Mouse (Mus musculus) naive thymus-derived CD4-positive, alpha-beta T cell, adult 2 months (primary cell): ENCODE measurements around the gene Rin3.

Experiments
- DNase-seq: peaks from one replicate; pipeline ENCODE4 v3.0.0-alpha.2; 2011; ENCODE audit warnings: low read depth

Rin3 gene

DNA sequence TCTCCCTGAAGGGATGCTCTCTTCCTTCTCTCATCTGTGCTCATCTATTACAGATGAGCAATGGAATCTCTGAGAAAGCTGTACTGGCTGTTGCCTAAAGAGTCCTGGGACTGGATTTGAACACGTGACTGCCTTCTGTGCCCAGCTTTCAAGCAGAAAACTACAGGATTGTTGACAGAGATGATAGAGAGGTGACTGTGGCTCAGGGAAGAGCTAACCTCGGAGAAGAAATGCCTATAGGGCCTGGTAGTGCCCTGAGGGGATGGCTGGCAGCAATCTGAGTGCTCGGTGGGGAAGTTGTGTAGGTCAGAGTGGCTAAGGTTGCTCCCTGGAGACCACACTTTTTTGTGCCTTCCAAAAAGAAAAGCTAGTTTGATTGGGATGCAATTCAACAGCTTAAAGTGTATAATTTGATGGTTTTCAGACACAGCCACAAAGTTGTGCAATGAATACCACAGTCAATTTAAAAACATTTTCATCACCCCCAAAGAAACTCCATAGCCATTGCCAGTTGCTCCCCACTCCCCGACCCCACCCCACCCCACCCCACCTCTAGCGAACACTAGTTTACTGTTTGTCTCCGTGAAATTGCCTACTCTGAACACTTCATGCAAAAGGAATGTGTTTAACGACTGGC lies 1.9 kb upstream of the Rin3 start:
- DNase-seq, result no peak

GRCm38 (mm10) chr12:102282126-102282525 lies 722 bp upstream of the Rin3 start:
- DNase-seq, result no peak

DNA sequence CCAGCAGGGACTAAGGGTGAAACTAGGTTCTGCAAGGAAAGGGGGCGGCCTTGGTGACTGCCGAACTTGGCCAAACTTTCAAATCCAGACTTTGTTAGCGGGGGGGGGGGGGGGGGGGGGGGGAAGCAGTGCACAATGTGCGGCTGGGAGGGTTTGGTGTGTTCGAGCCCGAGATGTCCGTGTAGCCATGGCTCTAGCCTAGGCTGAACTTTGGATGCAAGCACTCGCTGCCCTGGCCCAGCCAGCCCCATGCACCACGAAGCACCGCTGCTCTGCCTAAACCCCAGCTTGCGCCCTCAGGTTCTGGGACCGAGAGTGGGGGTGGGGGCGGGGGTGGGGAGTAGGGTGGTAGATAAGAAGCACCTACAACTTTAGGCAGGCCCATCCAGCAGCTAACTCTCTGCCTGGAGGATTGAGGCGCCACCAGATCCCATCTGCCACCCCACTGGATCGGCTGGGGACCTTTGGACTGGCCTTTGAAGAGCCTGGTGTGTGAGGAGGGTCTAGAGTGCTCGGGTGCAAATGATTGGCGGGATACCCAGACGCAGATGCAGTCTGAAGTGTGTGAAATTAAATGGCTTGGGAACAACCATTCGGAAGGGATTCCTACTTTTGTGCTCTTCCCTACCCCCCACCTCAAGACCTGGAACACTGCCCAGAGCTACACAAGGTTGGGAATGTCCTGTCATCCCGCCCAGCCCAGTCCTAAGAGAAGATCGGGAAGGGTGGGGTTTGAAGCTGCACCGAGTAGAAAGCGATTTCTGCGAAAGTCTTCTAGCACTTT lies 827 bp downstream of the Rin3 start:
- no peak for DNase-seq

- peak; percentile 11 for DNase-seq
Measured at GRCm38 (mm10) chr12:102284267-102284610, 1.4 kb downstream of the Rin3 start.

- peak; percentile 6 for DNase-seq
Measured at GRCm38 (mm10) chr12:102284618-102285159, 1.8 kb downstream of the Rin3 start.

- DNase-seq, result no peak
Measured at GRCm38 (mm10) chr12:102285318-102285717, 2.5 kb downstream of the Rin3 start.

DNA sequence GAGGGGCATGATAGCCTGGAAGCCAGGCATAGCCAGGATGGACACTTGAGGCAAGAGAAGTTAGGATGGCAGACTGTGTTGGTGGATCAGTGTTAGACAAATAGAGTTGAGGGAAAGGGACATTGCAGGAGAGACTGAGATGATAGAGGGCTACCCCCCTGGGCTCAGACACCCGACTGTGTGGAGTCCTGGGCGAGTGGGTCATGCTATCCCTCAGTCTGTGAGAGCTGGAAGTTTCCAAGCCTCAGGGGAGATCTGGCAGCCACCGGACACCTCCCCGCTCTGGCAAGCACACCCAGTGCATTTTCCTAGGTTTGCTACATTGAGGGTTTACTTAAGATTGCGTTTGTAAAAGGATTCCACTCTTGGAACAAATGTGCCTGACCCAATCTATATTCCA lies 2.9 kb downstream of the Rin3 start:
- no peak for DNase-seq

- no peak for DNase-seq
Measured at GRCm38 (mm10) chr12:102286681-102287414, 4.0 kb downstream of the Rin3 start.

DNA sequence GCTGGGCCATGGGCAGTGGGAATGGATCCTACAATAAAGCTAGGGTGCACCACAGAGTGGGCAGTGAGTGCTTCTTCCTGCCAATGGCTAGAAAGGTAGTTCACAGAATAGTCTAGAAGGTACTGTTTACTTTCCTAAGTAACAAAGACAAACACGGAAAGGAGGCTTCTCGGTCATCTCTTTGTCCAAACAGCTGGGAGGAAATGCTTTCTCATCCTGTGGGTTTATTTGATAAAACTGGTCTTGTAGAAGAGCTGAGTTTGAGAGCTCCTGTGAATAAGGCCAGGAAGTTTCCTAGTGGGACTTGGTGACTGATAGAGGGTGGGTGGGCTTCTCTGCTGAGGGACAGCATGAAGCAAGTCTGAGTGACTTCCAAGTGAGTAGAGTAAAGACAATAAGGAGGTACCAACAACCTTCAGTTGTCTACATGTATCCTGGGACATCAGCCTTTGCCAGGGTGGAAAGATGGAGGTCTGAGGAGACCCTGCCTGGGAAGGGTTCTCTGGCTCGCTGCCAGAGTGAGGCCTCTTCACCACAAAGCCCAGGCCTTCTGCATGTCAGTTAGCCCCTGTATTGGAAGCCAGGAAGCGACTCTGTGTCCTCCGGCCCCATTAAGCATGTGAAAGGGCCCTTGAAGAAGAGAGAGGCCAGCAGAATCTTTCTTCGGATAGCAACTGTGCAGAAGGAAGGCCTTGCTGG lies 5.2 kb downstream of the Rin3 start:
- no peak for DNase-seq

DNA sequence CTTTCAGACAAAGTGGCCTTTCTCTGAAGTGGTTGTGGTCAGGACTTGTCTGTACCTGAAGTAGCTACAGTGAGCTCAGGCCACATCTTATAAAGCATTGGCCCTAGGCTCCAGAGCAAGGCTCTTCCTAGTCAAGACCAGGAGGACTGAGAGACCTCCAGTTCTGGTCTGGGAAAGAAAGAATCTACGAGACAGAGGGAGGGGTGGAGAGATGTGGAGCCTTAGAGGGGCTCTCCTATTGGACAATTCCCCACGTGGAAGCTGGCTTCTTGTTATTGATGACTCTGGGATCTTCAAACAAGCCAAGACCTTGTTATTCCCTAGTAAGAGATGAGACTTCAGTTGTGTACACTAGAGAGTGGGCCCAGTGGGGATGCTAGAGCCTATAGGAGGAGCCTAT lies 6.0 kb downstream of the Rin3 start:
- no peak for DNase-seq

DNA sequence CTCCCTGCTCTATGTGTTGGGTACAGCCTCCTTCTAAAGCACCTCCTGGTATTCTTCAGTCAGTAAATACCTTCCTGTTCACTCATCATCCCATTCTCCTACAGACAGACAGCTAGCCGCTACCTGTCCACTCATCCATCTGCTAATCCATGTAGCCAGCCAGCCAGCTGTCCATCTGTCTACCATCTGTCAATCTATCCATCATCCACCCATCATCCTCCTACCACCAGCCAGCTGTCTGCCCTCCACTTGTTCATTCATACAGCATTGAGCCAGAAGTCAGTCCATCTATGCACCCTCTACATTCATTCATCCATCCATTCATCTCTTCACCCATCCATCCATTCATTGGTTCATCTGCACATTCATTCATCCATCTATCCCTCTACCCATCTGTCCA lies 6.7 kb downstream of the Rin3 start:
- no peak for DNase-seq

DNA sequence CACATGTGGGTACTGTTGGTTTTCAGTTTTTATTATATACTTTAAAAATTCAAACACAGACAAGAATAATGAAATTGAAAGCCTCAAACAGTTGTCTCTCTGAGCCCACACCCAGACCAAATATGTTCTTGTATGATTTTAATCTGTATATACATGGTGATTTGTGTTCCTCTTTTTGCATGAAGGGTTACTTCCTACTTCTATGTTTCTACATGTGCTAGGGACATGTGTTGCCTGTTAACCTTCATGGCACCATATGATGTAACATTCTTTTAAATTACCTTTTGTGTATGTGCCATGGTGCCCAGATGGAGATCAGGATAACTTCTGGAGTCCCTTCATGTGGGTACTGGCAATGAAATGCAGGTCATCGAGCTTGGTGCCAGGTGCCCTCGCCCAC lies 7.8 kb downstream of the Rin3 start:
- DNase-seq, result no peak

GRCm38 (mm10) chr12:102291686-102292085 lies 8.8 kb downstream of the Rin3 start:
- DNase-seq, result no peak

DNA sequence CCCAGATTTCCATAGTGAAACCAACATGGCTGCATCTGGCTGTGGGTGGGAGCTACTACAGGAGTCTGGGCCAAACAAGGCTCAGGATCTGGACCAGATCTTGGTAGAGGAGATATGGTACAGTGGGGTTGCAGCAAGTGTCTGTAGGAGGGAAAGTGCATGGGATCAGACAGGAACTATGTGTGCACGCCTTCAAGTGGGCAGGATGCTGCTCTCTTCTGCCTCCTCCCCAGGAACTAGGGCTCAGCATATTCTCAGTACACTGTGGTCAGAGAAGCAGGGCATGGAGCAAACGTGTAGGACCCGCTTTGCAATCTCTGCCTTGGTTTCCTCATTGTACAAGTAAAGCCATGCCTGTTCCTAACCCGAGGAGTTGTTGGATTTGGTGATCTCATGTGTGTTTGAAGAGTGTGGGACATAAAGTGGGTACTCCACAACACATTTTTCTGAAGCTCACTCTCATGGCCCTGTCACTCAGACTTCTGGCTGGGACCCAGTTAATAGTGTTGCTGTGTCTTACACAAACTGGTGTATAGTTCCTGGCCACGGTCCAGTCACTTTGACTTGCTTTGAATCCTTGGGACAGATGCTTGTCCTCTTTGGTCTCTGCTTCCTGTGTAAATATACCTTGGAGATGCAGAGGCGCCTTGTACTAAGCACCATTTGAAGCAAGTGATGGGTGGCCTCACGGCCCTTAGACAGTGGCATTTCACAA lies 9.8 kb downstream of the Rin3 start:
- no peak for DNase-seq

DNA sequence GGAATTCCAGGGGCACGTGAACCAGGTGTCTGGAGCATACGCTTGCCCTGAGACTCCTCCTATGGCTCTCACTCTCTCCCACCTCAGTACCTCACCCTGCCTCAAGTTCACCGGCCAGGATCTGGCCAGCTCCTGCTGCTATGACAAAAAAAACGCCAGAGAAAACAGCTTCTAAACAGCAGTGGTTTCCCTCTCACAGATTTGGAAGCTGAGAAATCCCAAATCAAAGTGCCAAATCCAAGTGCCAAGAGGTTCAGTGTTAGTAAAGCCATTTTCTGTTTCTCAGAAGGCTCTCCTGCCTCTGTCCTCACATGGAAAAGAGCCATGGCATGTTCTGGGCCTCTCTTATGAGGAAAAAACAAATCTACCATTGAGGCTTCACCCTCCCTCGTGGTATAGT lies 11.8 kb downstream of the Rin3 start:
- DNase-seq, result no peak

- DNase-seq, result peak; percentile 67
Measured at GRCm38 (mm10) chr12:102295230-102295629, 12.4 kb downstream of the Rin3 start.

- DNase-seq, result no peak
Measured at GRCm38 (mm10) chr12:102295662-102296061, 12.8 kb downstream of the Rin3 start.

DNA sequence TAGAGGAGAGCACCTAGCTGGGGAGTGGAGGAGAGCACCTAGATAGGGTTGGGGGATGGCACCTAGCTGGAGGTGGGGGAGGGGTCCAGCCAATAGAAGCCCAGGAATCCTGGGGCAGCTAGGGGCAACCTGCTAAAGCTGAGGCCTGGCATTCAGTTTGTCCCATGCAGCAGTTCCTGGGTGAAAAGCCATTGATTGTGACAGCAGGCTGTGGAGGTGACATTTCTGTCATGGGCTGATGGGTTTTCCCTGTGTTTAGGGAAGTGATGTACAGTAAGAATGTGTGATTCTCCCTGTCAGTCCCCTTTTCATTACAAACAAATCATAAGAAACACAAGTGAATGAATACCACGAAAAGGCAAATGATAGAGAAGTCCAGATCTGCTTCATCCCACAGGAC lies 13.5 kb downstream of the Rin3 start:
- no peak for DNase-seq

GRCm38 (mm10) chr12:102296967-102297366 lies 14.1 kb downstream of the Rin3 start:
- DNase-seq, result no peak

- no peak for DNase-seq
Measured at GRCm38 (mm10) chr12:102299209-102299608, 16.4 kb downstream of the Rin3 start.

DNA sequence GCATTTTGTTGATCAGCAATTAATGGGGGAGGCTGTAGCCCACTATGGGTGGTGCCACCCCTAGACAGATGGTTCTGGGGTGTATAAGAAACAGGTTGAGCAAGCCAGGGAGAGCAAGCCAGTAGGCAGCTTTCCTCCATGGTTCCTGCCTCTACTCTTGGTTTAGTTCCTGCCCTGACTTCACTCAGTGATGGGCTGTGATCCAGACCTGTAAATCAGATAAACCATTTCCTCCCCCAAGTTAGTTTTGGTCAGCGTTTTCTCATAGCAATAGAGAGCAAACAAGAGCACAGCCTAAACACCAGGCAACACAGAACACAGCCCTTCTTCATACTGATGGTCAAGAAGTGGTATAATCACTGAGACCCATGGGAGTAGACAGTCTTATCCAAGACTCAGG lies 18.7 kb downstream of the Rin3 start:
- DNase-seq, result no peak

- no peak for DNase-seq
Measured at GRCm38 (mm10) chr12:102302322-102302721, 19.5 kb downstream of the Rin3 start.
